In the genomic region with DNA sequence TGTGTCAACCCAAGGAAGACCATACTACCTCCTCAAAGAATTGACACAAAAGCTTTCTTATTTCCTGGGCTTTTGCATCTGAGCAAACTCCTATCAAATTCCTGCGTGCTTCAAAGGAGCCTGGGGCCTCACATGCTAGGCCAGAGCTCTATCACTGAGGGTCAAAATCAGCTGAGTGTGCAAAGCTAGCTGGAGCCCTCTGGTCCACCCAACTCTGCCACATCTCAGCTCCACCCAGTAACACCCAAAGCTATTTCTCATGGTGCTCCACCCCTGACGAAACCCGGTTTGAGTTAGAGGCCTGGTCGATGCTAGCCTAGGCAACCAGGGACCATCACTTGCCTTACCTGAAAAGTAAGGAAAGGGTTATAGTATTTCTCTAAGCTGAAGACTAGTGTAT, we compare ENCODE assay signal across 25 mouse cellular contexts. TPM values are rescaled to one million over a fixed set of nuclear protein-coding genes. Genes with fewer than 3 reads are reported as not detected.
A peak's percentile ranks its signal among the peaks of the same experiment; 100 is the strongest.
DNase-seq lines count a peak whose midpoint lies in the region; ATAC-seq and TF ChIP-seq lines count a peak whose summit lies in the region.
"Had no signal": no experiment of that assay in that cellular context is flagged by ENCODE, and none has a peak within 500 bp of the region (broad histone marks: within the 10 kb centered on the region; RNA-seq: fewer than 3 reads in every experiment).

No protein-coding gene starts in this region.

- WGBS in lung, embryonic 14.5 days = 48% methylated on average over 4 of the region's 4 CpGs
- WGBS in kidney, postnatal 0 days = 42% methylated on average over 4 of the region's 4 CpGs
- WGBS in stomach, postnatal 0 days = 37% methylated on average over 4 of the region's 4 CpGs
- 70% methylated on average over 4 of the region's 4 CpGs for WGBS in hindbrain, embryonic 16.5 days
- WGBS in heart, embryonic 10.5 days = 49% methylated on average over 4 of the region's 4 CpGs

- H3K4me1 ChIP-seq in lung, embryonic 14.5 days (ENCODE audit: insufficient read depth) = no peaks in the 10 kb centered on the region
- 0 out of 2 replicates have a peak, but pooled peaks cover 5% of the 10 kb centered on the region for H3K4me1 ChIP-seq in kidney, postnatal 0 days (replicated peaks; ENCODE audit: insufficient read depth, low read length)
- no peaks in the 10 kb centered on the region for H3K4me1 ChIP-seq in stomach, postnatal 0 days (replicated peaks; ENCODE audit: control insufficient read depth, insufficient read depth)
- H3K4me1 ChIP-seq in hindbrain, embryonic 16.5 days (ENCODE audit: control insufficient read depth, insufficient read depth, low read depth, low read length) = no peaks in the 10 kb centered on the region
- peaks cover 10% of the 10 kb centered on the region; the same call in 1 of the 2 replicates for H3K4me1 ChIP-seq in heart, embryonic 10.5 days
- H3K4me1 ChIP-seq: forebrain, embryonic 15.5 days; heart, embryonic 13.5 days; midbrain, embryonic 12.5 days had no signal

- no peak overlapping the region for H3K4me2 ChIP-seq in lung, embryonic 14.5 days
- no peak overlapping the region for H3K4me2 ChIP-seq in kidney, postnatal 0 days (ENCODE audit: low read length)
- H3K4me2 ChIP-seq in stomach, postnatal 0 days (replicated peaks; ENCODE audit: low read depth) = no peak overlapping the region
- H3K4me2 ChIP-seq in hindbrain, embryonic 16.5 days (ENCODE audit: low read length) = no peak overlapping the region
- H3K4me2 ChIP-seq: forebrain, embryonic 15.5 days; heart, embryonic 13.5 days; liver, embryonic 11.5 days; midbrain, embryonic 12.5 days had no signal

- no peak for DNase-seq in lung, embryonic 14.5 days
- no peak for DNase-seq in lung, postnatal 36 days
- DNase-seq in kidney, adult 18-20 months = peak; percentile 50
- no peak for DNase-seq in kidney, postnatal 0 days (ENCODE audit: low spot score)
- no peak for DNase-seq in stomach, postnatal 0 days (ENCODE audit: low spot score)
- no peak for DNase-seq in heart, embryonic 10.5 days (ENCODE audit: low spot score)
- DNase-seq in urinary bladder, postnatal 10 days (ENCODE audit: low spot score) = no peak
- DNase-seq: adrenal gland, postnatal 14 days; cerebellum, adult 8-10 months; cerebellum, postnatal 36 days; embryo, embryonic 11 days; gastrocnemius, postnatal 10 days; heart, adult 11 months; heart, postnatal 14 days; lung, adult 18-20 months; lung, postnatal 14 days; right cerebral cortex, postnatal 14 days had no signal

- 0 out of 2 replicates have a peak overlapping the region, but pooled peaks have one; percentile 24 for H3K27ac ChIP-seq in lung, embryonic 14.5 days (ENCODE audit: low read depth)
- peak overlapping the region; percentile 87 for H3K27ac ChIP-seq in kidney, postnatal 0 days
- peak overlapping the region; percentile 67 for H3K27ac ChIP-seq in stomach, postnatal 0 days (replicated peaks)
- H3K27ac ChIP-seq in hindbrain, embryonic 16.5 days (ENCODE audit: low read depth, low read length) = no peak overlapping the region
- no peak overlapping the region for H3K27ac ChIP-seq in heart, embryonic 10.5 days
- H3K27ac ChIP-seq: forebrain, embryonic 15.5 days; heart, embryonic 13.5 days; midbrain, embryonic 12.5 days had no signal

- TF ChIP-seq EP300 in stomach, postnatal 0 days (optimal IDR thresholded peaks at IDR 0.05) = no peak

- H3K27me3 ChIP-seq in lung, embryonic 14.5 days (ENCODE audit: insufficient read depth, low read length) = no peaks in the 10 kb centered on the region
- no peaks in the 10 kb centered on the region for H3K27me3 ChIP-seq in kidney, postnatal 0 days (ENCODE audit: insufficient read depth, low read length)
- H3K27me3 ChIP-seq in stomach, postnatal 0 days (ENCODE audit: control insufficient read depth, insufficient read depth, low read length) = no peaks in the 10 kb centered on the region
- no peaks in the 10 kb centered on the region for H3K27me3 ChIP-seq in hindbrain, embryonic 16.5 days (replicated peaks; ENCODE audit: control insufficient read depth, insufficient read depth, low read length)
- no peaks in the 10 kb centered on the region; the same call in 1 of the 2 replicates for H3K27me3 ChIP-seq in heart, embryonic 10.5 days (ENCODE audit: insufficient read depth, poor library complexity, severe bottlenecking)
- H3K27me3 ChIP-seq: forebrain, embryonic 15.5 days; heart, embryonic 13.5 days; midbrain, embryonic 12.5 days had no signal

- ATAC-seq in lung, embryonic 14.5 days (ENCODE audit: insufficient read depth) = no peak
- ATAC-seq in kidney, postnatal 0 days (replicated peaks; ENCODE audit: low FRiP score, low read depth) = peak; percentile 63; the same call in 1 of the 2 replicates
- peak; percentile 28; the same call in 1 of the 2 replicates for ATAC-seq in stomach, postnatal 0 days (ENCODE audit: low FRiP score, low TSS enrichment)
- no peak for ATAC-seq in hindbrain, embryonic 16.5 days
- ATAC-seq: forebrain, embryonic 15.5 days had no signal

- TF ChIP-seq CTCF in lung, embryonic 14.5 days (IDR thresholded peaks at IDR 0.05; ENCODE audit: low read depth) = no peak
- TF ChIP-seq CTCF in kidney, postnatal 0 days (IDR thresholded peaks at IDR 0.05; ENCODE audit: low read depth) = no peak
- TF ChIP-seq CTCF in stomach, postnatal 0 days (IDR thresholded peaks at IDR 0.05; ENCODE audit: low read depth) = no peak

- H3K9ac ChIP-seq in lung, embryonic 14.5 days = no peak overlapping the region
- H3K9ac ChIP-seq in kidney, postnatal 0 days (ENCODE audit: low read depth, low read length) = no peak overlapping the region
- H3K9ac ChIP-seq in stomach, postnatal 0 days (ENCODE audit: low read length) = no peak overlapping the region
- H3K9ac ChIP-seq in hindbrain, embryonic 16.5 days (ENCODE audit: low read depth, low read length) = no peak overlapping the region
- H3K9ac ChIP-seq: forebrain, embryonic 15.5 days; heart, embryonic 13.5 days; midbrain, embryonic 12.5 days had no signal

- no peaks in the 10 kb centered on the region for H3K36me3 ChIP-seq in lung, embryonic 14.5 days (ENCODE audit: insufficient read depth)
- H3K36me3 ChIP-seq in kidney, postnatal 0 days (ENCODE audit: insufficient read depth, low read length) = no peaks in the 10 kb centered on the region
- H3K36me3 ChIP-seq in stomach, postnatal 0 days (ENCODE audit: control insufficient read depth, insufficient read depth, low read length) = no peaks in the 10 kb centered on the region
- no peaks in the 10 kb centered on the region for H3K36me3 ChIP-seq in hindbrain, embryonic 16.5 days (ENCODE audit: control insufficient read depth, insufficient read depth, low read length)
- no peaks in the 10 kb centered on the region for H3K36me3 ChIP-seq in heart, embryonic 10.5 days
- H3K36me3 ChIP-seq: forebrain, embryonic 15.5 days; heart, embryonic 13.5 days; midbrain, embryonic 12.5 days had no signal

- H3K4me3 ChIP-seq in lung, embryonic 14.5 days (ENCODE audit: low read depth, low read length) = no peak overlapping the region
- H3K4me3 ChIP-seq in kidney, postnatal 0 days (replicated peaks; ENCODE audit: low read depth, low read length) = no peak overlapping the region
- no peak overlapping the region for H3K4me3 ChIP-seq in stomach, postnatal 0 days (ENCODE audit: low read depth, low read length)
- no peak overlapping the region for H3K4me3 ChIP-seq in hindbrain, embryonic 16.5 days (ENCODE audit: low read length)
- H3K4me3 ChIP-seq in heart, embryonic 10.5 days = no peak overlapping the region
- H3K4me3 ChIP-seq: forebrain, embryonic 15.5 days; heart, embryonic 13.5 days; midbrain, embryonic 12.5 days had no signal

- H3K9me3 ChIP-seq in lung, embryonic 14.5 days (ENCODE audit: low read depth, low read length) = no peaks in the 10 kb centered on the region
- H3K9me3 ChIP-seq in kidney, postnatal 0 days (replicated peaks; ENCODE audit: low read length) = no peaks in the 10 kb centered on the region
- H3K9me3 ChIP-seq in stomach, postnatal 0 days (ENCODE audit: control insufficient read depth, low read length) = no peaks in the 10 kb centered on the region
- H3K9me3 ChIP-seq in hindbrain, embryonic 16.5 days (ENCODE audit: control insufficient read depth, low read length) = no peaks in the 10 kb centered on the region
- H3K9me3 ChIP-seq in heart, embryonic 10.5 days = no peaks in the 10 kb centered on the region
- H3K9me3 ChIP-seq: forebrain, embryonic 15.5 days; heart, embryonic 13.5 days; midbrain, embryonic 12.5 days had no signal

RNA-seq across cellular contexts. Expression of gene D330020A13Rik, which starts 39.0 kb away (rescaled TPM):
- not detected in 2 replicates for polyA plus RNA-seq in lung, embryonic 14.5 days (2014; fragmentation: Nextera tagmentation; extraction: Ambion mirVana)
- 0.32 and 1.1 TPM in 2 replicates for polyA plus RNA-seq in kidney, postnatal 0 days (2015; fragmentation: Nextera tagmentation; extraction: Ambion mirVana)
- polyA plus RNA-seq in stomach, postnatal 0 days (2015; fragmentation: Nextera tagmentation; extraction: Ambion mirVana) = 0.35 and 0.51 TPM in 2 replicates
- 0.14 TPM in 1 of 2 replicates, not detected in the other for polyA plus RNA-seq in hindbrain, embryonic 16.5 days (2015; fragmentation: Nextera tagmentation; extraction: Ambion mirVana)
- polyA plus RNA-seq in heart, embryonic 10.5 days (2016; fragmentation: Nextera tagmentation; extraction: Ambion mirVana) = 0.27 TPM in 1 of 2 replicates, not detected in the other
- polyA plus RNA-seq: forebrain, embryonic 15.5 days; heart, embryonic 13.5 days; limb, embryonic 11.5 days; liver, embryonic 11.5 days; midbrain, embryonic 12.5 days; stomach, embryonic 14.5 days had no signal

RNA-seq across cellular contexts. Expression of gene B4galnt3, which starts 39.2 kb away (rescaled TPM):
- 0.08 and 0.09 TPM in 2 replicates for polyA plus RNA-seq in lung, embryonic 14.5 days (2014; fragmentation: Nextera tagmentation; extraction: Ambion mirVana)
- polyA plus RNA-seq in kidney, postnatal 0 days (2015; fragmentation: Nextera tagmentation; extraction: Ambion mirVana) = 2.1 and 2.5 TPM in 2 replicates
- 0.74 and 0.85 TPM in 2 replicates for polyA plus RNA-seq in stomach, postnatal 0 days (2015; fragmentation: Nextera tagmentation; extraction: Ambion mirVana)
- polyA plus RNA-seq in hindbrain, embryonic 16.5 days (2015; fragmentation: Nextera tagmentation; extraction: Ambion mirVana) = 0.20 and 0.24 TPM in 2 replicates
- polyA plus RNA-seq in heart, embryonic 10.5 days (2016; fragmentation: Nextera tagmentation; extraction: Ambion mirVana) = 0.40 and 0.79 TPM in 2 replicates
- polyA plus RNA-seq: hindbrain, embryonic 11.5 days had no signal

Comparison
In these comparisons a context has a peak if more than half of its experiments do, and no peak if none do; other contexts are left out.
1. ATAC-seq: peak in kidney, postnatal 0 days (single experiment) and stomach, postnatal 0 days (single experiment); none in lung, embryonic 14.5 days (single experiment) and hindbrain, embryonic 16.5 days (single experiment).
2. H3K27ac ChIP-seq: peak in lung, embryonic 14.5 days (single experiment), kidney, postnatal 0 days (single experiment) and stomach, postnatal 0 days (single experiment); none in hindbrain, embryonic 16.5 days (single experiment) and heart, embryonic 10.5 days (single experiment).